Mouse (Mus musculus): ENCODE data around the gene Gm19668. TPM values are rescaled to one million over a fixed set of nuclear protein-coding genes. Genes with fewer than 3 reads are reported as not detected.
"Not testable (repeated sequence)": the region's sequence is repeated elsewhere in the genome, so short reads cannot be mapped to it uniquely, and the experiment has no call there.

Gm19668 gene
- total RNA-seq, 2 experiments from 2014 or later, result not detected

GRCm38 (mm10) chr10:77771225-77771624 is 27.7 kb downstream of the Gm19668 start, which contains the start of gene Gm3238:
Gene Gm3238 (minus strand): TSS chr10:77771325.
- ATAC-seq (replicated peaks; ENCODE audit: poor library complexity), result not testable (repeated sequence)

GRCm38 (mm10) chr10:77769727-77770126 is 29.2 kb downstream of the Gm19668 start:
- no peak for ATAC-seq (replicated peaks; ENCODE audit: poor library complexity)

GRCm38 (mm10) chr10:77759582-77759981 is 39.4 kb downstream of the Gm19668 start, which contains the start of gene Gm3233:
Gene Gm3233 (minus strand): TSS chr10:77759682.
- ATAC-seq (replicated peaks; ENCODE audit: poor library complexity), result not testable (repeated sequence)

- ATAC-seq (replicated peaks; ENCODE audit: poor library complexity), result no peak
Measured at GRCm38 (mm10) chr10:77753448-77753847, 45.5 kb downstream of the Gm19668 start.

GRCm38 (mm10) chr10:77752312-77752711 is 46.6 kb downstream of the Gm19668 start:
- 0 out of 2 replicates have a peak, but pooled peaks have one; percentile 23 for ATAC-seq (replicated peaks; ENCODE audit: poor library complexity)

- not testable (repeated sequence) for ATAC-seq (replicated peaks; ENCODE audit: poor library complexity)
Measured at GRCm38 (mm10) chr10:77751254-77751653, 47.7 kb downstream of the Gm19668 start, which contains the start of gene Gm9736. Gene Gm9736 (minus strand): TSS chr10:77751354.

- not testable (repeated sequence) for ATAC-seq (replicated peaks; ENCODE audit: poor library complexity)
Measured at GRCm38 (mm10) chr10:77750686-77751085, 48.2 kb downstream of the Gm19668 start.

Other genes with a start within 250 kb of the Gm19668 start
Only the 30 nearest of the 33 such genes appear.
- 34.5 and 38.8 TPM in 2 replicates for gene Sumo3, start 193.0 kb downstream of the Gm19668 start, total RNA-seq (2015)
- gene Sumo3, start 193.0 kb downstream of the Gm19668 start, total RNA-seq (2017), result 187 and 212 TPM in 2 replicates
- not detected in 2 replicates for gene Gm49325, start 192.9 kb downstream of the Gm19668 start, total RNA-seq (2015)
- 1.1 TPM in 1 of 2 replicates, not detected in the other for gene Gm49325, start 192.9 kb downstream of the Gm19668 start, total RNA-seq (2017)
- gene Ube2g2, start 176.9 kb downstream of the Gm19668 start, total RNA-seq (2015), result 22.8 and 25.1 TPM in 2 replicates
- 30.4 and 34.2 TPM in 2 replicates for gene Ube2g2, start 176.9 kb downstream of the Gm19668 start, total RNA-seq (2017)
- gene Tspear, start 112.6 kb downstream of the Gm19668 start, total RNA-seq (2015), result 0.12 and 0.96 TPM in 2 replicates
- gene Tspear, start 112.6 kb downstream of the Gm19668 start, total RNA-seq (2017), result not detected in 2 replicates
- gene Gm19402, start 108.4 kb downstream of the Gm19668 start, total RNA-seq (2015), result not detected in 2 replicates
- gene Gm19402, start 108.4 kb downstream of the Gm19668 start, total RNA-seq (2017), result not detected in 2 replicates
- gene Gm9508, start 101.9 kb downstream of the Gm19668 start, total RNA-seq (2015), result not detected in 2 replicates
- not detected in 2 replicates for gene Gm9508, start 101.9 kb downstream of the Gm19668 start, total RNA-seq (2017)
- not detected in 2 replicates for gene Gm10272, start 92.5 kb downstream of the Gm19668 start, total RNA-seq (2015)
- gene Gm10272, start 92.5 kb downstream of the Gm19668 start, total RNA-seq (2017), result not detected in 2 replicates
- gene Gm10024, start 87.7 kb downstream of the Gm19668 start, total RNA-seq (2015), result not detected in 2 replicates
- gene Gm10024, start 87.7 kb downstream of the Gm19668 start, total RNA-seq (2017), result not detected in 2 replicates
- gene Gm10142, start 83.3 kb downstream of the Gm19668 start, total RNA-seq (2015), result not detected in 2 replicates
- not detected in 2 replicates for gene Gm10142, start 83.3 kb downstream of the Gm19668 start, total RNA-seq (2017)
- gene Krtap12-1, start 78.5 kb downstream of the Gm19668 start, total RNA-seq (2015), result not detected in 2 replicates
- not detected in 2 replicates for gene Krtap12-1, start 78.5 kb downstream of the Gm19668 start, total RNA-seq (2017)
- not detected in 2 replicates for gene Gm10100, start 72.6 kb downstream of the Gm19668 start, total RNA-seq (2015)
- gene Gm10100, start 72.6 kb downstream of the Gm19668 start, total RNA-seq (2017), result not detected in 2 replicates
- not detected in 2 replicates for gene Gm18596, start 56.5 kb downstream of the Gm19668 start, total RNA-seq (2015)
- gene Gm18596, start 56.5 kb downstream of the Gm19668 start, total RNA-seq (2017), result not detected in 2 replicates
- gene Gm9736, start 47.8 kb downstream of the Gm19668 start, total RNA-seq (2015), result not detected in 2 replicates
- gene Gm9736, start 47.8 kb downstream of the Gm19668 start, total RNA-seq (2017), result not detected in 2 replicates
- gene Gm3233, start 39.5 kb downstream of the Gm19668 start, total RNA-seq (2015), result not detected in 2 replicates
- gene Gm3233, start 39.5 kb downstream of the Gm19668 start, total RNA-seq (2017), result not detected in 2 replicates
- gene Gm3238, start 27.8 kb downstream of the Gm19668 start, total RNA-seq (2015), result not detected in 2 replicates
- not detected in 2 replicates for gene Gm3238, start 27.8 kb downstream of the Gm19668 start, total RNA-seq (2017)
- gene Gm7138, start 22.2 kb downstream of the Gm19668 start, total RNA-seq (2015), result not detected in 2 replicates
- not detected in 2 replicates for gene Gm7138, start 22.2 kb downstream of the Gm19668 start, total RNA-seq (2017)
- not detected in 2 replicates for gene Gm3250, start 16.6 kb downstream of the Gm19668 start, total RNA-seq (2015)
- gene Gm3250, start 16.6 kb downstream of the Gm19668 start, total RNA-seq (2017), result not detected in 2 replicates
- not detected in 2 replicates for gene Gm7137, start 10.9 kb downstream of the Gm19668 start, total RNA-seq (2015)
- not detected in 2 replicates for gene Gm7137, start 10.9 kb downstream of the Gm19668 start, total RNA-seq (2017)
- not detected in 2 replicates for gene Gm9639, start 4.1 kb downstream of the Gm19668 start, total RNA-seq (2015)
- not detected in 2 replicates for gene Gm9639, start 4.1 kb downstream of the Gm19668 start, total RNA-seq (2017)
- not detected in 2 replicates for gene Gm9507, start 12.7 kb upstream of the Gm19668 start, total RNA-seq (2015)
- not detected in 2 replicates for gene Gm9507, start 12.7 kb upstream of the Gm19668 start, total RNA-seq (2017)
- gene Gm2696, start 15.5 kb upstream of the Gm19668 start, total RNA-seq (2015), result not detected in 2 replicates
- not detected in 2 replicates for gene Gm2696, start 15.5 kb upstream of the Gm19668 start, total RNA-seq (2017)
- gene Krtap10-4, start 28.0 kb upstream of the Gm19668 start, total RNA-seq (2015), result not detected in 2 replicates
- not detected in 2 replicates for gene Krtap10-4, start 28.0 kb upstream of the Gm19668 start, total RNA-seq (2017)
- not detected in 2 replicates for gene Krtap10-10, start 36.8 kb upstream of the Gm19668 start, total RNA-seq (2015)
- gene Krtap10-10, start 36.8 kb upstream of the Gm19668 start, total RNA-seq (2017), result not detected in 2 replicates
- not detected in 2 replicates for gene Gm36176, start 47.7 kb upstream of the Gm19668 start, total RNA-seq (2015)
- gene Gm36176, start 47.7 kb upstream of the Gm19668 start, total RNA-seq (2017), result not detected in 2 replicates
- gene Gm10318, start 53.7 kb upstream of the Gm19668 start, total RNA-seq (2015), result not detected in 2 replicates
- gene Gm10318, start 53.7 kb upstream of the Gm19668 start, total RNA-seq (2017), result not detected in 2 replicates
- not detected in 2 replicates for gene Gm3285, start 62.8 kb upstream of the Gm19668 start, total RNA-seq (2015)
- gene Gm3285, start 62.8 kb upstream of the Gm19668 start, total RNA-seq (2017), result not detected in 2 replicates
- gene Lrrc3, start 103.4 kb upstream of the Gm19668 start, total RNA-seq (2015), result 0.12 TPM in 1 of 2 replicates, not detected in the other
- gene Lrrc3, start 103.4 kb upstream of the Gm19668 start, total RNA-seq (2017), result not detected in 2 replicates
- gene Trpm2, start 171.4 kb upstream of the Gm19668 start, total RNA-seq (2015), result 2.7 and 5.1 TPM in 2 replicates
- 1.4 and 2.9 TPM in 2 replicates for gene Trpm2, start 171.4 kb upstream of the Gm19668 start, total RNA-seq (2017)
- 6.0 and 6.4 TPM in 2 replicates for gene 1810043G02Rik, start 179.4 kb upstream of the Gm19668 start, total RNA-seq (2015)
- 5.9 and 11.2 TPM in 2 replicates for gene 1810043G02Rik, start 179.4 kb upstream of the Gm19668 start, total RNA-seq (2017)
- 13.7 and 15.5 TPM in 2 replicates for gene Pfkl, start 210.9 kb upstream of the Gm19668 start, total RNA-seq (2015)
- gene Pfkl, start 210.9 kb upstream of the Gm19668 start, total RNA-seq (2017), result 36.1 and 44.2 TPM in 2 replicates